Mouse (Mus musculus): Measurements from ENCODE around the gene Rcbtb2.

GRCm38 (mm10) chr14:73123381-73123780 lies 544 bp downstream of the Rcbtb2 start:
- TF ChIP-seq GATA1 (IDR thresholded peaks at IDR 0.05; ENCODE audit: low read length) (no peak), TAL1 (IDR thresholded peaks at IDR 0.05; ENCODE audit: low read length) (no peak)

All from erythroblast, embryonic 14.5 days (primary cell).